9 mouse cellular contexts compared by ENCODE assay signal in genomic region chr4:31972181-31972580, GRCm38 (mm10). TPM values are rescaled to one million over a fixed set of nuclear protein-coding genes. Genes with fewer than 3 reads are reported as not detected.
DNase-seq lines count a peak whose midpoint lies in the region; ATAC-seq and TF ChIP-seq lines count a peak whose summit lies in the region.
"Had no signal": no experiment of that assay in that cellular context is flagged by ENCODE, and none has a peak within 500 bp of the region (broad histone marks: within the 10 kb centered on the region; RNA-seq: fewer than 3 reads in every experiment).

No protein-coding gene starts in this region.

- no peak overlapping the region for H3K27ac ChIP-seq in cortical plate, adult 2 months (ENCODE audit: insufficient read depth, low read length)
- H3K27ac ChIP-seq: forebrain, embryonic 10.5 days; lung, embryonic 15.5 days had no signal

- TF ChIP-seq CTCF in cortical plate, adult 2 months (IDR thresholded peaks at IDR 0.05; ENCODE audit: extremely low read depth, insufficient read depth, low read length) = peak; percentile 13; the same call in 1 of the 2 replicates

- DNase-seq in kidney, adult 8-10 months = peak; percentile 8 to 9
- DNase-seq in kidney, adult 11 months = no peak
- DNase-seq in thymus, postnatal 0 days (ENCODE audit: low spot score) = peak; percentile 34
- no peak for DNase-seq in thymus, adult 18-20 months
- DNase-seq in ovary, postnatal 36 days (ENCODE audit: low spot score) = no peak

- no peak overlapping the region for H3K4me3 ChIP-seq in cortical plate, adult 2 months (ENCODE audit: insufficient read depth, low read length)
- H3K4me3 ChIP-seq: forebrain, embryonic 10.5 days; lung, embryonic 15.5 days had no signal

- TF ChIP-seq POLR2A in cortical plate, adult 2 months (IDR thresholded peaks at IDR 0.05; ENCODE audit: extremely low read depth, insufficient read depth, low read length) = no peak

- H3K4me1 ChIP-seq in cortical plate, adult 2 months (ENCODE audit: control insufficient read depth, insufficient read depth, low read length) = peaks cover 2% of the 10 kb centered on the region; the same call in 1 of the 2 replicates
- H3K4me1 ChIP-seq: forebrain, embryonic 10.5 days had no signal

- ATAC-seq in cerebellum, adult (ENCODE audit: insufficient number of reproducible peaks, low FRiP score, low TSS enrichment) = no peak

RNA-seq across cellular contexts. Expression of gene Map3k7, which starts 8.3 kb away (rescaled TPM):
- polyA plus RNA-seq in thymus, postnatal 0 days (2015; fragmentation: Nextera tagmentation; extraction: Ambion mirVana) = 26.5 and 28.3 TPM in 2 replicates
- polyA plus RNA-seq in cortical plate, adult 2 months (2012; rRNA removed) = 35.7 and 36.9 TPM in 2 replicates

Comparison
In these comparisons a context has a peak if more than half of its experiments do, and no peak if none do; other contexts are left out.
1. DNase-seq: peak in kidney, adult 8-10 months (2 of 2) and thymus, postnatal 0 days (single experiment); none in kidney, adult 11 months (single experiment), thymus, adult 18-20 months (0 of 2) and ovary, postnatal 36 days (single experiment).